Mouse (Mus musculus) layer of hippocampus, adult 2 months (tissue): ENCODE results near the gene Tor1a. TPM values are rescaled to one million over a fixed set of nuclear protein-coding genes. Genes with fewer than 3 reads are reported as not detected.

Source experiments
- DNase-seq, 2 experiments: peaks; one replicate each; pipeline ENCODE4 v3.0.0; 2022; ENCODE audit warnings: low spot score in 2 of 2
- H3K27ac ChIP-seq: fragments of 200-600 bp; 2 replicates; pipeline ENCODE4 v1.8.1; 2022
- H3K4me3 ChIP-seq: fragments of 200-600 bp; 2 replicates; pipeline ENCODE4 v1.8.1; 2022; ENCODE audit warnings: mild to moderate bottlenecking
- CTCF ChIP-seq: fragments of 200-600 bp; conservative IDR thresholded peaks from 2 replicates; pipeline ENCODE4 v1.8.1; 2022; ENCODE audit warnings: antibody characterized with exemption, mild to moderate bottlenecking, moderate library complexity
- total RNA-seq, 2 experiments: library from RNA; stranded (reverse); gene quantifications; 2 replicates each; pipeline ENCODE4 v1.2.3; 2021

The Tor1a gene
- total RNA-seq, 2 experiments from 2014 or later, result 52.4 to 56.7 TPM

DNA sequence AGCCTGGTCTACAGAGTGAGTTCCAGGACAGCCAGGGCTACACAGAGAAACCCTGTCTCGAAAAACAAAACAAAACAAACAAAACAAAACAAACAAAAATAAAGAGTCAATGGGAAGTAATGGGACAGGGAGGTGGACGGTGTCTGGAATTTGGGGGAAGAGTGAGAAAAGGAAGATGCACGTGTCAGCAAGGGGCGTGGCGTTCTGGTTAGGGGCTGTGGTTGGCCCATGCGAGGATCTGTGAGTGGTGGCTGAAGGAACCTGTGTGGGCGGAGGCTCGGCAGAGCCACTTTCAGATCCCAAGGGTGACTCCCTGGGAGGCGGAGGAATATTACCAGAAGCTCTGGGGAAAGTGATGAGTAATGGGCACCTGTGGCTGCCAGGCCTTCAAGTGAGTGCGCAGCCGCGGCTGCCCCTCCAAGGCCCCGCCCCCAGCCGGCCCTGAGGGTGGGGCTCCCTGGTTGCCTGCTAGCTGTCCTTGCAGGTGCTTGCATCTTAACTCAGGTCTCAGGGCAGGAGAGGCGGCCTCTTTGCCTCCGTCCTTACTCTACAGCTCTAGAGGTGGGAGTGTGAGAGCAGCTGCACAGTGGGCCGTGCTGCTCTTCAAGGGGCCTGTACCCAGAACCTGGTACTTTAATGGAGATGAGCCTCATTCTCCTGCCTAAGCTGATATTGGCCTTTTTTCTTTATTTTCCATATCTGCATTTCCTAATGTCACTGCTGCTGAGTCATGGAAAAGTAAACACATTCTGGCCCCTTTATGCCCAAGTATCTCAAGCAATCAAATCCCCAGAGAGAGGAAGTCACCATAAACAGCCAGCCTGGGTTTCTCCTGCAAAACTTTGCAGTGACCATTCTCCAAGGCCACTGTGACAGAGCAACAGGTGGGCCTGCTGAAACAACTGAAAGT is 17.6 kb upstream of the Tor1a start:
- TF ChIP-seq CTCF, result no peak
- H3K27ac ChIP-seq, result no peak overlapping the region
- H3K4me3 ChIP-seq, result no peak overlapping the region
- DNase-seq, result no peak

DNA sequence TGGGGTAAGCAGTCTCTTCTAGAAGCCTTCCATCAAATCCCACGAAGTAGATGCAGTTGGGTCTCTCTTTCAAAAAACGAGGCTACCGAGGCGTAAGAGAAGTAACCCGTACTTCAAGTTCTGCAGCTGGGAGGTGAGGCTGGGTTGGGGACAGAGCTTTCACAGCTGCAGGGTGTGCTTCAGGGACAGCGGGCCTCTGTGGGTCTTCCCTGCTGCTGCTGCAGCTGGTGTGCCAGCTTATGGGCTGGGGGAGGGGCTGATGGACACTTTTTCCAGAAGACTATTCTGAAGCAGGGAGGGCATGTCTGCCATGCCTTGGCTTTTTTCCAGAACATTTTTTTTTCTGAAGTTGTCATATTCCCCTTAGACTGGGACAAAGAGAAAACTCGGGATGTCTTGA is 15.3 kb upstream of the Tor1a start:
- peak overlapping the region; percentile 84 for H3K27ac ChIP-seq
- TF ChIP-seq CTCF, result no peak
- peak overlapping the region; percentile 87 for H3K4me3 ChIP-seq
- no peak for DNase-seq

DNA sequence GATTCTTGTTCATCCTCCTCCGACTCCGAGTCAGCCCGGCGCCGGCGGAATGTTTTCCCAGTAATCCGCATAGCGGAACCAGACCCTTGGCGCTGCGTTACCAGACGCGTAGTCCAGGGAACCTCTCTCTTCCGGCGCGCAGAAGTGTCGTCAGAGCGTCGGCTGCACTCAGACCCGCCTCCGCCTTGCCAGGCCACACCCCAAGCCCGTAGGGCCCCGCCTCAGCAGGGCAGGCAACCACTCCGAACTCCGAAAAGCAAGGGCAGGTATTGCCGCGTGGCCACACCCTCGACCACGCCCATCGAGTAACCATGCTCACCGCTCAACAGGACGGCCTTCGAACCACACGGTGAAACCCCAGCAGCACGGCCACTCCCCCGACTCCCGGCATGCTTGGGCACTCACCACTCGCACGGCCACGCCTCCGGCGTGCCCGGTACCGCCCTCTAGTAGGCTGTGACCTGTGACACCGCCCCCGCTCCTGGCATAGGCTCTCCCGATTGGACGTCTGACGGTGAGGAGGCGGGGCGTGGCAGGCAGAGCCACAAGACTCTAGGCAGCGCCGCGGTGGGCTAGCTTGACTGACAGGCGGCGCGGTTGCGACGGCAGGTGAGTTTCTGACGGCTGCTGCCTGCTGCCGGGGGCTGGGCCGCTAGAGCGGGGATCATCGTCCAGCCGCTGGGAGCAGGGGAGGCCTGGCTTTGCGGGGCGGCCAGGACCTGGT is 14.2 kb upstream of the Tor1a start, which contains the start of the genes BC005624 and Usp20:
Gene BC005624 (minus strand): TSS at position 412 of the 724 bp plus-strand sequence.
Gene Usp20 (plus strand): TSS at position 490 of the 724 bp plus-strand sequence.
- DNase-seq, result peak; percentile 99 to 100
- Histone ChIP-seq H3K4me3 (peak within 1 kb of the TSS; percentile 87), H3K27ac (peak within 1 kb of the TSS; percentile 84)
- TF ChIP-seq CTCF, result peak; percentile 41

DNA sequence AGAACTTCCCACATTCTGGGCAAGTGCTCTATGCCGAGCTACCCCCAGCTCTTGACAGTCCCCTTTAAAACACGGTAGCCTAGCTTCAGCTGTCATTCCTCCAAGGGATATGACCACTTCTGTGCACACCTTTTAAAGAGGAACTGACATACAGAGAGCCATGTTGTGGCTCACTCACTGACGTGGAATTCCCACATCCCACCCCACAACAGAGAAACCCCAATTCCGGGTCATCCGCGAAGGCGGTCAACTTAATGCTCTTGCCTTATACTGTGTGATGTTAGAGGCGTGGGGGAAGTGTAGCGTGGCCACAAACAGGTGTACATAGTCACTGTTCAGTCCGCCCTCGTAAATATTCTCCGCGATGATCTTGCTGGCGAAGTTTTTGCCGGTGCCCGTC is 907 bp downstream of the Tor1a start:
- Histone ChIP-seq H3K4me3 (peak overlapping the region; percentile 90), H3K27ac (peak overlapping the region; percentile 95)
- no peak for TF ChIP-seq CTCF
- DNase-seq, result no peak

DNA sequence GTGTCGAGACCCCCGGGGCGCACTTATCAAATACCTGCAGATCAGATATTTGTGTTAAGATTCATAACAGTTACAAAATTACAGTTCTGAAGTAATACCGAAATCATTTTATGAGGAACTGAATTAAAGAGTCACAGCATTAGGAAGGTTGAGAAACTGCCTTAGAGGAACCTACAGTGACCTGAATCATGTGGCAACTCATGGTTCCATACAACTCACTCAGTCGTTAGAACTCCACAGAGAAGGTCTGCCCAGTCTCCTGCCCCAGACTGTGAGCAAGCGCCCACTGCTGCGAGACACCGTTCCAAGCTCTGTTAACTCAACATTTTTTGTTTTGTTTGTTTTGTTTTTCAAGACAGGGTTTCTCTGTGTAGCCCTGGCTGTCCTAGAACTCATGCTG is 2.1 kb downstream of the Tor1a start:
- no peak for DNase-seq
- H3K27ac ChIP-seq, result no peak overlapping the region
- peak overlapping the region; percentile 29; the same call in 1 of the 2 replicates for H3K4me3 ChIP-seq
- TF ChIP-seq CTCF, result no peak

DNA sequence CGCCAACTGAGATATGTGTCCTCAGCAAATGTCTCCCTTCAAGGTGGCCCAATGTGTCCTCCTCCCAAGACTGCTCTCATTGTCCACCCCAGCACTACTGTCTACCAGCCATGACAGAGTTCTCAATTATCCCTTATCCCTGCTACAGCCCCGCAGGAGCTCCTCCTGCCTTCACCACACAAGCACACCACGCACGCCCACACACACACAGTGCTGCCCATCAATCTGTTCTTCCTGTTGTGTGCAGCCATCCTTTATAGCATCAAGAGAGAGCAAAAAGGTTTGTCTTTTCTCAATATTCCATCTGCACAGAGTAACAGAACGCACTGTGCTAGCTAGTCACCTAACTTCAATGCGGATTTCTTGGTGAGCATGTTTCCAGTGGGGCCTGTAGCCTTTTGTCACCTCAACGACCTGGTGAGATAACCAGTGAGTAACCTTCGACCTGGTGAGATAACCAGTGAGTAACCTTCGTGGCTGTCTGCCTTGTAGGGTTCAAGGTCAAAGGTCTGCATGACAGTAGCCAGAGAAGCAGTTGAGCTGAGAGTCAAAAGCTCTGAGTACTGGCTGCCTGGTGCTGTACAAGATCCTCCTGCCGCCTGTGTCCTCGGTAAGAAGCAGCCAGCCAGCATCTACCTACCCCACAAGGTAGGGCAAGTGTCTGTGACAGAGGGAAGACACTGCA is 5.0 kb downstream of the Tor1a start:
- TF ChIP-seq CTCF, result no peak
- no peak overlapping the region for H3K4me3 ChIP-seq
- no peak for DNase-seq
- H3K27ac ChIP-seq, result peak overlapping the region; percentile 87

DNA sequence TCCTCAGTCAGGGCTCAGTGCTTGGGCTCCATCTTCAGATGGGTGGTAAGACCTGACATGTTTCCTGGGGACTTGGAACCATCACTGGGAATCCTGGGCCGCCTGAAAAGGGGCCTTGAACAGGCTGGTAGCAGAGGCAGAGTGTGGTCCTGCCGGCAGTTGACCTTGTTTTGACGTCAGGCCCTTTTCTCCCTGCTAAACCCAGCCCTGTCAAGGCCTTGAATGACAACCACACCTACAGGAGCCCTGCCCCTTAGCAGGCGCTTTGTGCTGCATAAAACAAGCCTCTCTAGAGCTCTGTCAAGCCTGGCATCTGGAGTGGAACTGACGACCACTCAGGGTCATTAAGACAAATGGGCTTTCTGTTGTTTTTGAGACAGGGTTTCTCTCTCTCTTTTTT is 7.9 kb downstream of the Tor1a start:
- DNase-seq, result no peak
- Histone ChIP-seq H3K27ac (no peak overlapping the region), H3K4me3 (no peak overlapping the region)
- no peak for TF ChIP-seq CTCF

DNA sequence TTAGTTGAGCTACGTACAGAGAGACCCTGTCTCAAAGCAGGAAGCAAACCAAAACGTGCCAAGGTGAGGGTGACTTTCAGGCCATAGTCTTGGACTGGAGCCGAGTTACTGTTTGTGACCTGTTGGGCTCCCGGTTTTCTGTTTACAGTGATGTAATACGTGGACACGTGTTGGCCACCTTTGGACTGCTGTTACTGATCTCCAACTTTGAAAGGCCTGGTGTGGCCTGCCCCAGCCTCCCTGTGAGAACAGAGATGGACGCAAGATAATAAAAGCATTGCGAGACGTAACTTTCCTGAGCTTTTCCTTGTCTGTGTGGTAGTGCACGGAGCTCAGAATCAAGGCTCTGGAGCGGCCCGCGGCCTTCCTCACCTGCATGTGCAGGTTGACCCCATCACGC is 9.0 kb downstream of the Tor1a start:
- no peak overlapping the region for H3K4me3 ChIP-seq
- no peak overlapping the region for H3K27ac ChIP-seq
- TF ChIP-seq CTCF, result no peak
- DNase-seq, result no peak

DNA sequence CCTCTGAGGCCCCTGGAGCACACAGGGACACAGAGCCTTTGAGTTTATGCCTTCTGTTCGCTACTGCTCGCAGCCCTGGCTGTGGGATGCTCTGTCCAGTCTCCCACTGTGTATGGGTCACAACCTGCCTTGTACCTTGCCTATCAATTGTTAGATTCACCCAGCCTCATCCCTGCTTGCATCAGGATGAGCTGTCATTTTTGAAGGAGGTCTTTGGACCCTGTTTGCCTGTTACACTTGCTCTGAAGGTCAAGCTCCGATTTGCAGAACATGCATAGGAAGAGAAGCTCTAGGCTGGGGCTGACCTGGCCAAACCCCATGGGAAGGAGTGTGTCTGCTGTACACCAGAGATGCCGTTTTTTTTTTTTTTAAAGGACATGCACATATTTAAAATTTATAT is 10.2 kb downstream of the Tor1a start:
- DNase-seq, result no peak
- no peak for TF ChIP-seq CTCF
- Histone ChIP-seq H3K27ac (no peak overlapping the region), H3K4me3 (no peak overlapping the region)

DNA sequence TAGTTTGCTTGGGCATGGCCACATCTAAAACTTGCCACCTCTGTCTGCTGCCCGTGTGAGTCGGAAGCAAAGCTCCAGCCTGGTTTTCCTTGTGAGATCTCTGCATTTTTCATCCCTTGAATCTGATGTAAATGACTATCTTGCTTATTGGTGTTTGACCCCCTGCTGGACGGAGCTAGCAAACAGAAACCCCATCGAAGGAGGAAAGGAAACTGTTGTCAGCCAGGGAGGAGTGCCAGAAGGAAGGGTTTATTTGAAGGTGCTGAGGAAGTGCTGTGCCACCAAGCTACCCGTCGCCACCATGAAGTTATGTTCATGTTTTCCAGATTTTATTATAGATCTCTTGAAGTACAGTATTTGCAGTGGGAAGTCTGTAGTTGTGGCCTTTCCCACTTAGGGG is 12.9 kb downstream of the Tor1a start:
- Histone ChIP-seq H3K27ac (no peak overlapping the region), H3K4me3 (peak overlapping the region; percentile 25)
- DNase-seq, result no peak
- TF ChIP-seq CTCF, result no peak; the same call in 1 of the 2 replicates

DNA sequence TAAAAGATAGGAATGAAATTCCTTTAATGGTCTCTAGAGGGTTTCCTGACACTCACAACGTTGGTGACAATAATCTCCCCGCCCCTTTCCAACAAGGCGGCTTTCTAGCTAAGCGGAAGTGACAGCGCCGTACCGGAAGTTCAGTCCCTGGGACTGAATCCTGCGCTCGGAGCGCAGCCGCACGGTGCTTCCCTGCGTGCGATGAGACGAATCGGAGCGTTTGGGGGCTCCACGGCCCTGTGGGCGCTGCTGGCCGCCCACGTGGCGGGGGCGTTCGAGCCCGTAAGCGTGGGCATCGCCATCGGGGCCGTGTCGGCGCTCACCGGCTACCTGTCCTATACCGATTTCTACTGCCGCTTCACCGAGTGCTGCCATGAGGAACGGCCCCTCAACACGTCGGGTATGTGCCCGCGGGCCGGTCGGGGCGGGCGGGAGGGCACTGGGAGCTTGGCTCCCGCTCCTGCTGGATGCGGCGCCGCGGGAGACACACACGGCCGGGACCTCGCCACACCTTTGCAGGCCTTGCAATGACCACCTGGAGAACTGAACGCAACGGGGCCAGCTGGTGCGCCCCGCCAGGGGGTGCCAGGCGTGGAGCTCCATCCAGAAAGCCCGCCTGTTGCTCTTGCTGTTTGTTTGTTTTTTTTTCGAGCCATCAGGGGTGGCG is 14.8 kb downstream of the Tor1a start, which contains the start of gene Tor1b:
Gene Tor1b (plus strand): TSS at position 136 of the 667 bp plus-strand sequence.
- Histone ChIP-seq H3K4me3 (peak within 1 kb of the TSS; percentile 86), H3K27ac (peak within 1 kb of the TSS; percentile 93)
- DNase-seq, result peak; percentile 84 to 91
- peak; percentile 59 for TF ChIP-seq CTCF

DNA sequence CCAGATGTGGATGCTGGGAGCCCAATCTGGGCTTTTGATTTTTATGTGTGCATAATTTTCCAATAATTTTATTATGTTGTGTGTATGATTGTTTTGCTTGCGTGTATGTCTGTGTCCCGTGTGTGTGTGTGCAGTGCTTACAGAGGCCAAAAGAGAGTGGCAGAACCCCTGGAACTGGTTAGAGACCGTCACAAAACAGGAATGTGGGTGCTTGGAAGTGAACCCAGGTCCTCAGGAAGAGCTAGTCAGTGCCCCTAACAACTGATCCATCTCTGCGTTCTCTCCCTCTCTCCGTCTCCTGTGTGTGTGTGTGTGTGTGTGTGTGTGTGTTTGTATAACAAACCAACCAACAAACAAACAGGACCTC is 15.3 kb downstream of the Tor1a start:
- DNase-seq, result no peak
- Histone ChIP-seq H3K27ac (peak overlapping the region; percentile 93), H3K4me3 (peak overlapping the region; percentile 86)
- TF ChIP-seq CTCF, result no peak
